Mouse (Mus musculus): Measurements from ENCODE around the gene Lrwd1.
A peak's percentile ranks its signal among the peaks of the same experiment; 100 is the strongest.
"Not testable (repeated sequence)": the region's sequence is repeated elsewhere in the genome, so short reads cannot be mapped to it uniquely, and the experiment has no call there.

Lrwd1 gene

GRCm38 (mm10) chr5:136135571-136136291 lies at the start of gene Lrwd1, which contains the start of gene Alkbh4:
Lrwd1 (minus strand) TSS chr5:136136074.
Alkbh4 (plus strand) TSS chr5:136136146.
- peak; percentile 67 for DNase-seq (ENCODE audit: extremely low spot score, low read depth, low spot score)

GRCm38 (mm10) chr5:136183766-136184165 lies 47.9 kb upstream of the Lrwd1 start:
- no peak for DNase-seq (ENCODE audit: extremely low spot score, low read depth, low spot score)

DNA sequence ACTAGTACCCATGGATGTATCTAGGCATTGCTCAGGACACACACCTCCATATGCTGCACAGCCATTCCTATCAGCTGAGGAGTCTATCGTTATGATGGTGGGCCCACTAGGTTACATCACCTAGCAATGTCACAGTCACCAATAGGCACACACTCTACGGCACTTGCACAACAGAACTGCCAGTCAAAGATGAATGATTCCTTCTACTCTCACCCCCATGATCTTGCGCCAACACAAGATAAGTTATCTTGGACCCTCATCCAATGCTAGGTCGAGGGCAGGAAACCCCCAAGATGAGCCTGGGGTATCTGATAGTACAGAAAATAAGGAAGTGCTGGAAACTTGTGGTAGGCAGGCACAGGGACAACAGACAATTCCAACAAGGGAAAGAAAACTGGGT lies 47.0 kb upstream of the Lrwd1 start:
- no peak for DNase-seq (ENCODE audit: extremely low spot score, low read depth, low spot score)

DNA sequence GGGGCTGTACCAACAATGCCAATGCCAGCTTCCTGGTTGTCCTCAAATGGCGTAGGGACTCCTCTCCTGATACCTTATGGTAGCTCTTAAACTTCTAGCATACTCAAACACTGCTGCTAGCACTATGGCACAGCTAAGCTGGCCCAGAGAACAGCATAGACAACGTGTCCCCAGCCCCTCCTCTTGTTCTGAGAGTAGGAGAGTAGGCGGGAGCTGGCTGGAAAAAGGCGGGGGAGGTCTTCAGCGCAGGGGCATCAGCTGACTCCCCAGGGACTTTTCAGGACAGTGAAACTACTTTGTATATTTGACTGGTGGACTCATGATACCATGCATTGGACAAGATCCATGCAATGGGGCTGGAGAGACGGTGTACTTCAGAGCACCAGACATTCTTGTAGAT lies 46.2 kb upstream of the Lrwd1 start:
- DNase-seq (ENCODE audit: extremely low spot score, low read depth, low spot score) = no peak

- no peak for DNase-seq (ENCODE audit: extremely low spot score, low read depth, low spot score)
These were observed 45.3 kb upstream of the Lrwd1 start for GRCm38 (mm10) chr5:136181197-136181596.

DNA sequence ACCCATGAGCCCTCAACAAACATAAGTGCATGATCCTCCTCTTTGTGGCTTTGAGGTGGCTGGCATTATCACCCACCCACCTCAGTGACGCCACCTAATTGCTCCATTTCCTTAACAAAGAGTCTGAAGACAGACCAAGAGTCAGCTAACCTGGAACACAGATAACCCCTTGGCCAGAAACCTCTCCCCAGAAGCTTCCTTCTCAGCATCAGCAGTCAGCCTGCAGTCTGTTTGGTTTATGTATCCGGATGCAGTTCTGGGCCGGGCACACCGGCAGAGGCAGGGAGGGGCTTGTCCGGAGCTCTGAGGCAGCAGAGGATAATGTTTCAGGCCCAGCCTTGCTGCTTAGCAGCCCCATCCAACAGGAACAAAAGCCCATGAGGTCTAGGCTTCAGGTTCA lies 43.7 kb upstream of the Lrwd1 start:
- DNase-seq (ENCODE audit: extremely low spot score, low read depth, low spot score) = no peak

- DNase-seq (ENCODE audit: extremely low spot score, low read depth, low spot score) = no peak
These were observed 38.0 kb upstream of the Lrwd1 start for GRCm38 (mm10) chr5:136173606-136174463.

GRCm38 (mm10) chr5:136172939-136173338 lies 37.1 kb upstream of the Lrwd1 start:
- DNase-seq (ENCODE audit: extremely low spot score, low read depth, low spot score) = no peak

- no peak for DNase-seq (ENCODE audit: extremely low spot score, low read depth, low spot score)
These were observed 35.8 kb upstream of the Lrwd1 start for GRCm38 (mm10) chr5:136171363-136172341.

- DNase-seq (ENCODE audit: extremely low spot score, low read depth, low spot score) = peak; percentile 35
These were observed 34.9 kb upstream of the Lrwd1 start, which contains the start of gene Orai2 for GRCm38 (mm10) chr5:136170512-136171362. Orai2 (minus strand) TSS chr5:136170713.

DNA sequence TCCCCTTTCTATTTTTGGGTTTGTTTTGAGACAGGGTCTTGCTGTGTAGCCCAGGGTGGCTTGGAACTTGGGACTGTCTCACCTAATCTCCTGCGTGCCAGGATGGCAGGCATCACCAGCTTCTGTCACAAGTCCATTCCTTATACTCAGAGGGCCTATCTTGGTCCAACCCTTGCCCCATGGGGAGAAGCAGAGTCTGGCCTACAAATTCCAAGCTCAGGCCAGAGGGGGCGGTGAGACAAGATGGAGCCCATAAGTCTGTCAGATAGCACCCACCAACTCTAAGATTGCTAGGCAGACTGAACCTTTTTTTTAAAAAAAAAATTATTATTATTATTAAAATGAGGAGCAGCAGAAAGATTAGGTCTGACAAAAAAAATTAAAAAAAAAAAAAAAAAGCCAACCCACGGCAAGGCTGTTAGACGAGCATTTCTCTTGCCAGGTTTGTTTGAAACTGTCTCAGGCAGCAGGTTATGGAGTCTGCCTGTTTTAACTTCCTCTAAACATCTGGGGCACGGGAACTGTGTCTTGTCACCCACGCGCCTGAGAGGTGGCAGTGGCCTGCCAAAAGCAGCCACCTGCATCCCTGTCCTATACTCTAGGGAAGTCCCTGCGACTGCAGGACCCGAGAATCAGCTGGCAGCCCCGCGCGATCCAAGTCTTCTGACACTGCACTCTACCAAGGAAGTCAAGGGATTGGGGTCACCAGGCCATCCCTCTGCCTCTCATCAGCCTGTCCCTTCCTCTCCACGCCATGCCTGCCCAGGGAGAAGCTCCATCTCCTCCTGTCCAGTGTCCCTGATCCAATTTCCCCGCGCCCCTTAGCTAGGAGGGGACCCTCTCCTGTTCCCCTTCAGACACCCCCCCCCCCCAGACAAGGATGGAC lies 34.0 kb upstream of the Lrwd1 start:
- DNase-seq (ENCODE audit: extremely low spot score, low read depth, low spot score) = no peak

DNA sequence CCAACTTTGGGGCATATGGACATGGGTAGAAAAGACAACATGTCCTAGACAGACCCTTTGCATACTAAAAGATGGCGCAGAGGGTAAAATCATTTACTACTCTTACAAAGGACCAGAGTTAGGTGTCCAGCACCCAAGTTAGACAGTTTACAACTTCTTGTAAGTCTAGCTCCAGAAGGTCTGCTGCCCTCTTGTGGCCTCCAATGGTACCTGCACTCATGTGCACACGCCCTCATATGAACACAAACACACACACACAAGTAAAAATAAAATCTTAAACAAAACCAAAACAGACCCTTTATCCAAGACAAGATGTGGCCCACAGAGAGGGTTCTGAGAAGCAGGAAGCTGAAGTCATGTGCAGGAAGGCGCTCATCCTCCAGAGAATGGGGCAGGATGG lies 32.2 kb upstream of the Lrwd1 start:
- DNase-seq (ENCODE audit: extremely low spot score, low read depth, low spot score) = no peak

DNA sequence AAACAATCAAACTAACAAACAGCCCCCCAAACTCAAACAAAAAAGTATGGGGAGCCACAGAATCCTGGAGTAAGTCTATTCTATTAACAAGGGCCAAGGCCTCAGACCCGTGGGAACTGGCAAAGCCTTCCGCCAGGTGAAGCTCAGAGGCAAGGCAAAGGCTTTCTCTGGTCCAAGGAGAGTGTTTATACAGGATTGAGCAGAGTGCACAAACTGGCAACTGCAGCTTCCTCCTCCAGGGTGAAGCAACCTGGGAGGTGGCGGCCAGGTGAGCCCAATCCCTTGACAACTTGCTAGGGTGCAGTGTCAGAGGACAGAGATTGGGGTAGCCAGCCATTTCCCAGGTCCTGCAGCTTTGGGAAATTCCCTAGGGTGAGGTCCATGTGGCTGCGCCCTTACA lies 31.4 kb upstream of the Lrwd1 start:
- no peak for DNase-seq (ENCODE audit: extremely low spot score, low read depth, low spot score)

DNA sequence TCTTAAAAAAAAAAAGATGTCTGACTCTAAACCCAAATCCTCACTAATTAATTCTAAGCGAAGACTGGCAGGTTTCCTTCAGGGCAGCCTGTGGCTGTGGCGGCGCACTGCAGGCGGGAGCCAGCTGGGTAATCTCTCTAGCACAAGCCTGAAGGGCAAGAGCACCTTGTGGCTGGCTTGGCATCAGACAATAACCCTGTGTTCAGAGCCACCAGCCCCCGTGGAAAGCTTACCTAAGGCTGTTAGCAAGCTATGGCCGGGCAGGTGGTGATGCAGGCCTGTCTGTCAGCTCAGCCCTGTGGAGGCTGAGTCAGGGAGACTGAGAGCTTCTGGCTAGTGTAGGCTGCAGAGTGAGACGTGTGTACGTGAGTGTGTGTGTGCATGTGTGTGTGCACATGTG lies 29.4 kb upstream of the Lrwd1 start:
- DNase-seq (ENCODE audit: extremely low spot score, low read depth, low spot score) = no peak

DNA sequence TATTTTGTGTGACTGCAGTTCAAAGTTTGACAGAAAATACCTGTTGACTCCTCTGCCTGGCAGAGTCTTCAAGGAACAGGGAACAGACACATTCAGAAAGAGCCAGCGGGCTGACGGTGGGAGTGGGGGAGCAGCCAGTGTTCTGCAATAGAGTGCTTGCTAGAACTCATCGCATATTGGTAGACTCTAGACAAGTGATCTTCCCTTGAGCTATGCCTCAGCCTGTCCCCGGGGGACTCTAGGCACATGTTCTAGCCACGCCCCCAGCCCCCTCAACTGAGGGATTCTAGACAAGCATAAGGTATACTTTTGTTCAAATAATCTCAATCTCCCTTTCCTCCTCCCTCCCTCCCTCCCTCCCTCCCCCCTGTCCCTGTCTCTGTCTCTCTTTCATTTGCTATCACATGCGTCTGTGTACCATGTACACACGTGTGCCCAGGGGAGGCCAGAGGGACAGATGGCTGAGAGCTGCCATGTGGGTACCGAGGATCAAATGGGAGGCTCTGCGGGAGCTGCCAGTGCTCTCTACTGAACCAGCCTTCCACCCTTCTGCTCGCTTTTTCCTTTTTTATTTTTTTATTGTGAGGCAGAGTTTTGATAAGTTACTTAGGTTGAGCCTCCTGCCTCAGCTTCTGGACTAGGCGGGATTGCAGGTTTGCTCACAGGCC lies 28.1 kb upstream of the Lrwd1 start:
- no peak for DNase-seq (ENCODE audit: extremely low spot score, low read depth, low spot score)

GRCm38 (mm10) chr5:136160084-136160483 lies 24.2 kb upstream of the Lrwd1 start:
- not testable (repeated sequence) for DNase-seq (ENCODE audit: extremely low spot score, low read depth, low spot score)

DNA sequence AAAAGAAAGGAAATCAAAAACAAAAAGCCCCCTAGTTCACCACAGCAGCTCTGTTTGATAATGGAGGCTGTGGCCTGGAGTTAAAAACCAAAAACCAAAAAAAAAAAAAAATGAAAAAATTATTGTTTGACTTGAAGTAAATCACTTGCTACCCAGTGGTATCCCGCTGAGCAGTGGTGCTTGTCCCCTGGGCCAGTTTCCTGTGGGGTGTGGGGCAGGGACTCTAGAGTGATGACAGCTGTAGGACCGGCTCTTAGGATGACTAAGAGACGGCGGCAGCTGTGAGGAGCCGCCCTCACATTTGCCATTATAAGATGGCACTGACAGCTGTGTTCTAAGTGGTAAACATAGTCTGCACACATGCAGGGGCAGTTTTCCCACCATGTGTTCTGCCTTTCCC lies 19.5 kb upstream of the Lrwd1 start:
- no peak for DNase-seq (ENCODE audit: extremely low spot score, low read depth, low spot score)

GRCm38 (mm10) chr5:136152365-136152764 lies 16.5 kb upstream of the Lrwd1 start:
- DNase-seq (ENCODE audit: extremely low spot score, low read depth, low spot score) = no peak
